Mouse (Mus musculus) cerebellum, adult 18-20 months (tissue): ENCODE measurements around the gene Ugt2b1.
"Not testable (repeated sequence)": the region's sequence is repeated elsewhere in the genome, so short reads cannot be mapped to it uniquely, and the experiment has no call there.

ENCODE experiments used
- DNase-seq, 2 experiments: peaks; one replicate each; pipeline ENCODE4 v3.0.0; 2021

Gene Ugt2b1

GRCm38 (mm10) chr5:86926426-86926825 lies at the start of gene Ugt2b1:
Gene Ugt2b1 (minus strand): TSS chr5:86926530.
- DNase-seq: no peak

DNA sequence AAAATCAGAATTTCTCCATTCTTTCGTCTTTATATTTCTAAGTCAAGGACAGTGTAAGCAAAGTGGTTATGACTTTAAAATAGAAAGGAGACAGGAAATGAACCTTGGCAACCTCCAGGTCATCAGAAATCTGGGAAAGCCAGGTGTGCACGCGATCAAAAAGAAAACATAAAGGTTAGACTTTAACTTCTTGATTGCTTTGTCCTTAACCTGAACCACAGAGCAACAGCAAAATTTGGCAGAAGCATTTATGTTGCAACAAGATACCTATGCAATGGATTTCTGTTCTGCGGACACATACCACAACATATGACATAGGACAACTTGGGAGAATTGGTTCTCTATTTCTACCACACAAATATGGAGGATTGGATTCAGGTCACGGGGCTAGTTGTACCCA lies 40.9 kb upstream of the Ugt2b1 start:
- not testable (repeated sequence) for DNase-seq

- not testable (repeated sequence) for DNase-seq
Measured at GRCm38 (mm10) chr5:86962849-86963248, 36.5 kb upstream of the Ugt2b1 start.

DNA sequence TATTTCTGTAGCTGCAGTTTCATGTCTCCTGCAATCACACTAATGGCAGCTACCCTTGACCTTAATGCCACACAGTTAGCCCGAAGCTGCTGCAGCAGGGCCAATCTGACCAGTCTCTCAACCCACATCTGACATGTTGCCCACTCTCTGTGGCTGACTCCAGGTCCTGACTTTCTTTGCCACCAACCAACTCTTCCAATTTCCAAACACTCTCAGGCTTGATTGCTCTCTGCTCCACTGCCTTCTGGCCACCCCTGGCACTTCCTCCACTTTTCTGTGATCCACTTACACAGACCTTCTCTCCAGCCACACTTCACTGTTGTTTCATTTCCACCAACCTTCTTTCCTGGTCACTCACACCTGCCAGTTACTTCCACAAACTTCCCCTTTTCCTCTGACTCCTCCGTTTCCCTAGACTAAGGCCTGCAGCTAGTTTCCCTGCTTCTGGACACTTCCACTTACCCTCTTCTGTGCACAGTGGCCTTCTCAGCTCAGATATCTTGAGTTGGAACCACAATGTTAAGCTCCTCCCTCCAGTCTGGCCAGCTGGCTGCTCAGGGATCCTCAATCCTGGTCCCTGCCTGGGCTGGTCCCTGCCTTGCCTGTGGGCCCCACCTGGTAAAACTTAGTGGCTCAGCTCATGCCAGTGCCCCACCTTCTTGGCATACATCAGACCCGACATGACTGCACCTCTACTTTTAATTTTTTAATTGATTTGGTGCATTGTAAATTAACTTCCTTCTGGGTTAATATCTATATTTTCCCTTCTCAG lies 35.4 kb upstream of the Ugt2b1 start:
- DNase-seq: no peak

DNA sequence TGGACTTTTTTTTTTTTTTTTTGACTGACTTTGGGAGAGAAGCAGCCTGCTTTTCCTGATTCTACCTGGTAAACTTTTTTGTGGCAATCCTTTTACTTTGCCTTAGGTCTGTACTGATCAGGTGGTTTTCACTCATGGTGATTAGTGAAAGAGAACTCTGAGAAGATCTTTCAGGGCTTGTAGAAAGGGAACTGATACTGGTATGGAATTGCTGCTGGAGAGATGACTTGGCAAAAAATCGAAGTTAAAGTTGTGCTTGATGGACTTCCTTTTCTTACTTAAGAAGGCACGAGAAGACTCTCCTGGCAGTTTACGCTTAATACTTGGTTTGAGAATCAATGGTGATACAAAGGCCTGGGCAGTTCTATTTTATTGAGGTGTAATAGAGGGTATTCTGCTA lies 34.2 kb upstream of the Ugt2b1 start:
- no peak for DNase-seq

DNA sequence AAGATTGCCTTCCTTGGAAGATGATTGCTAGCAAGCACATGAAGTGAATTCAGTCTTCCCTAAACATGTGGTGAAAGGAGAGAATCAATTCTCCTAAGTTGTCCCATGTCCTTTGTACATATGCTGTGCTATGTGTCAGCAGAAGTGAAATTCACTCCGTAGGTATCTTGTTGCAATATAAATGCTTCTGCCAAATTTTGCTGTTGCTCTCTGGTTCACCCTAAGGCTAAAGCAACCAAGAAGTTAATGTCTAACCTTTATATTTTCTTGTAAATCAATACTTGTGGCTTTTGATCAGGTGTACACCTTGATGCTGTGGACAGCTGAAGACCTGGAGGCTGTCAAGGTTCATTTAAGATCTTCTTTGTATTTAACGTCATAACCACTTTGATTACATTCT lies 15.8 kb upstream of the Ugt2b1 start:
- DNase-seq: no peak

GRCm38 (mm10) chr5:86920661-86921233 lies 5.6 kb downstream of the Ugt2b1 start:
- no peak for DNase-seq

GRCm38 (mm10) chr5:86911357-86912099 lies 14.8 kb downstream of the Ugt2b1 start:
- no peak for DNase-seq

DNA sequence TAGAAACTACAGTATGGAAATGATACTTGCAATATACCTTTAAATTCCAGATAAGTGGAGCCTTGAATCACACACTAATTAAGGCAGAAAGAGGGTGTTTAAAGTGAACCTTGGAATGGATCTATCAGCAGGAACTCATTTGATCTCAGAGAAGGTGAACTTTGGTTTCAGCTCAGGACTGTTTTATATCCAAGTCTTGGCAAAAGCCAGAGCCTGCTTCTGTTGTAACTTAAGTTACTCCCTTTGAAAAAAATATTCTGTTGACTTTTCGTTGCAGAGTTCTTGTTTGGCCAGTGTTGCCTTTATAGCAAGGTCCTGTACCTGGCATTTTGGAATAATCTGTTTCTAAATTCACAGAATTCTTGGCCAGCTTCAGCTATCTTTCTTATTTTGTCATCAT lies 15.6 kb downstream of the Ugt2b1 start:
- no peak for DNase-seq

DNA sequence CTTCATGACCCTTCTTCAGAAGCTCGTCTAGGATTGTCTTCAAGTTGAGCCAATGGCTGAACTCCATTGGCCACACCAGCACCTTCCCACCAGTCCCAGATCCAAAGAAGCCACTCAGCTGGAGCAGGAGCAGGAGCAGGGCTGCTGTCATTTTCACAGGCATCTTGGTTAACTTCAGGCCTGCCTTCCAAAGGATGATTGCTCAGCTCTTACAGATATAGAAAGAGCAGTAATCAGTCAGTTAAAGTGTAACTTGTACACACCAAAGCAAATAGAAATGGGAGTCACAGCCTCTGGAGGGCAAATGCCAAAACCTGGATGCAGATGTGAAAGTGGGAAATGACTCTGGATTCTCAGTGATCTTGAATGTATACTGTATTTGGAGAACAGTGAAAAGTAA lies 19.6 kb downstream of the Ugt2b1 start, which contains the start of gene Ugt2b34:
TSS of gene Ugt2b34 (minus strand) at position 180 of the 400 bp plus-strand sequence.
- DNase-seq: no peak

- DNase-seq: no peak
Measured at GRCm38 (mm10) chr5:86889933-86890332, 36.4 kb downstream of the Ugt2b1 start.

- DNase-seq: no peak
Measured at GRCm38 (mm10) chr5:86888420-86888819, 37.9 kb downstream of the Ugt2b1 start.

DNA sequence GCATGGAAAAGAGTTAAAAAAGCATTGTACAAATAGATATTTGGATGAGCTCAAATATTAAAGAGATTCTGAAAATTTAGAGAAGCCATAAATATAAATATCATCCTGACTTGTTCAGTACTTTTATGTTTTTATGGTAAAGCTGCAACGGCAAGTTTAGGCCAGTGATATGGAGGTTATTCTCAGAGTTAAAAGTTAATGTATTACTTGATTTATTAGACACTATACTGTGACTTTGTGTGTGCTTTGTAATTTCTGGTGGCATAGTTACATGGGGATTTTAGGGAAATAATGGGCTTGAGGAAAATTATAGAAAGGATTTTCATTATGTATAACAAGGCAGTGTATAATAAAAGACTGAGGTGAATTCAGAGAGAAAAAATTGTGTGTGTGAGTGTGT lies 39.2 kb downstream of the Ugt2b1 start:
- no peak for DNase-seq

GRCm38 (mm10) chr5:86886620-86887019 lies 39.7 kb downstream of the Ugt2b1 start:
- DNase-seq: no peak

DNA sequence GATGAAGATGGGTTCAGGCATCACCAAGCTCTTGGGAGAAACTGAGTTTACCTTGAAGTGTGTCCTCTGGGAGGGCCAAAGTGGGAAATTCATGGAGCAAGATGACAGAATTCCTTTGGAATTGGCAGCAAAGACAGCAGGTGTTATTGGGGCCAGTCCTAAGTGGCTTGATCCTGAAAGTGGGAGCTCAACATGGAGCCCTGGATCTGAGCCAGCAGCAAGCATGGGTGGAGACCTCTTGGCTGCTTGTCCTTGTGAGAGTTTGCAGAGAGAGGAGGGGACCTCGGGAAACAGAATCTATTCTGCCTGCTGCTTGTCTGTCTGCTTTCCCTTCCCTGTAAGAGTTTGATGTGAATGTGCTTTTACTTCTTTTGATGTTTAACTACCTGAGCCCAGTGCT lies 54.5 kb downstream of the Ugt2b1 start:
- DNase-seq: no peak
